Mouse (Mus musculus) limb, embryonic 13.5 days (tissue): ENCODE data around the gene Armc3. TPM values are rescaled to one million over a fixed set of nuclear protein-coding genes. Genes with fewer than 3 reads are reported as not detected.

ENCODE experiments used
- polyA plus RNA-seq: library from polyadenylated mRNA; unstranded; fragments of >200 nt; fragmentation: Nextera tagmentation; extraction: Ambion mirVana; gene quantifications from 2 replicates; pipeline ENCODE4 v1.2.1, GENCODE M21; 2015

Gene Armc3
- polyA plus RNA-seq, 1 experiment from 2014 or later: 0.13 TPM

Other genes with a start within 250 kb of the Armc3 start
- 8.5 and 8.6 TPM in 2 replicates for gene Pip4k2a, start 201.2 kb upstream of the Armc3 start, polyA plus RNA-seq
- 0.38 and 0.42 TPM in 2 replicates for gene 4930426L09Rik, start 201.0 kb upstream of the Armc3 start, polyA plus RNA-seq
- gene Msrb2, start 172.1 kb downstream of the Armc3 start, polyA plus RNA-seq: 28.4 and 29.0 TPM in 2 replicates
- not detected in 2 replicates for gene Ptf1a, start 246.4 kb downstream of the Armc3 start, polyA plus RNA-seq